Mouse (Mus musculus): Measurements from ENCODE around the gene 1700029P11Rik. TPM values are rescaled to one million over a fixed set of nuclear protein-coding genes. Genes with fewer than 3 reads are reported as not detected.
A peak's percentile ranks its signal among the peaks of the same experiment; 100 is the strongest.

1700029P11Rik gene
- total RNA-seq, 2 experiments from 2014 or later: not detected

DNA sequence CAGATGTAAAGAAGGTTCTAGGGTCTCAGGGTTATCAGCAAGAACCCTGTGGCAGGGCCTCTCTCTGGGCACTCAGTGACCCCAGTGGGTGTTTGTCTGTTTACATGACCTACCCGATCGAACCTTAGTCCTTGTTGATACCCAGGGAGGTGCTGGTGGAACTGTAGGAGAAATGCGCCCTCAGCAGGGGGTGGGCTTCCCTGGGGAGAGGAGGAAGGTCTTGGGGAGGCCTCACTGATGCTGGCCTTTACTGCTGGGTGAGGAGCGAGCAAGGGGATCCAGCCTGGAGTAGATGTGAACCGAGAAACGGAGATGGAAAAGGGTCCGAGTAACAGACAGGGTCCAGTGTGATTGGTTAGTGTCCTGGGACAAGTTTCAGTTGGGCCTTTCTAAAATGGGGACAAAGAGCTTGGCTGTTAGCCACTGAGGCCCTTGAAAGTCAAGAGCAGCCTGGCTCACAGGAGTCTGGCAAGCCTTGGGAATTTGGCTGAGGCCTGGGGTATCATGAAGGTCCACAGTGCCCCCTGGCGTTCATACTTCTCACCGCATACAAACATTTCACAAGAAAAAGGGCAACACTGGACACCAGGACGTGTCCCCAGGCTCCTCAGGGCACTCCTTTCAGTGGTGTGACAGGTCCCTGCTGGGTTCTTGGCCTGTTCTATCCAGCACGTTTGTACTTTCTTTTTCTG is 9.2 kb downstream of the 1700029P11Rik start:
- peak; percentile 86 to 87 for DNase-seq
- intact Hi-C loops (cut with DNase I): loop anchor here (1.0 kb wide), 3 partner anchors 29 to 160 kb away; partner anchors contain the start of gene Pmm1

DNA sequence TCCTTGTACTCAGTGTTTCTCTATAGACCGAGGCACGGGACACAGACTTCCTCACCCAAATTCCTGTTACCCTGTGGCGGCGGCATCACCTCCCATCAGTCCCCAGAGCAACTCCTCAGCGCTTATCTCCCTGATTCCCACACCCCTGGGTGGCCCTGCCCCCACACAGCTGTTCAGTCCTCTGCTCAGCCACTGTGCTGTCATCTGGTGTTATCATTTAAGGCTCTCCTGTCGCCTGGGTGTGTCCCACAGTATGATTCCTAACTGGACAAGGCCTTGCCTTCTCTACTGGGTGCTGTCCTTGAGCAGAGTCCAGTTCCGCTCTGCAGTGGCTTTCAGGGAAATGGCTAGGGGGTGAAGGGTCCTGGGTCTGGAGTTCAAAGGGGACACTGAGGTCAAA is 10.2 kb downstream of the 1700029P11Rik start:
- intact Hi-C loops (cut with DNase I): no loop called here
- peak in 1 of 2 experiments; percentile 14 for DNase-seq

- intact Hi-C loops (cut with DNase I): no loop called here
- no peak for DNase-seq
These were observed 13.7 kb downstream of the 1700029P11Rik start for GRCm38 (mm10) chr15:81993992-81994391.

- intact Hi-C loops (cut with DNase I): no loop called here
- DNase-seq: no peak
These were observed 23.9 kb downstream of the 1700029P11Rik start for GRCm38 (mm10) chr15:82004257-82004656.

GRCm38 (mm10) chr15:82011947-82012346 is 31.6 kb downstream of the 1700029P11Rik start:
- intact Hi-C loops (cut with DNase I): no loop called here
- no peak for DNase-seq

GRCm38 (mm10) chr15:82014745-82015391 is 34.5 kb downstream of the 1700029P11Rik start:
- intact Hi-C loops (cut with DNase I): no loop called here
- no peak for DNase-seq

DNA sequence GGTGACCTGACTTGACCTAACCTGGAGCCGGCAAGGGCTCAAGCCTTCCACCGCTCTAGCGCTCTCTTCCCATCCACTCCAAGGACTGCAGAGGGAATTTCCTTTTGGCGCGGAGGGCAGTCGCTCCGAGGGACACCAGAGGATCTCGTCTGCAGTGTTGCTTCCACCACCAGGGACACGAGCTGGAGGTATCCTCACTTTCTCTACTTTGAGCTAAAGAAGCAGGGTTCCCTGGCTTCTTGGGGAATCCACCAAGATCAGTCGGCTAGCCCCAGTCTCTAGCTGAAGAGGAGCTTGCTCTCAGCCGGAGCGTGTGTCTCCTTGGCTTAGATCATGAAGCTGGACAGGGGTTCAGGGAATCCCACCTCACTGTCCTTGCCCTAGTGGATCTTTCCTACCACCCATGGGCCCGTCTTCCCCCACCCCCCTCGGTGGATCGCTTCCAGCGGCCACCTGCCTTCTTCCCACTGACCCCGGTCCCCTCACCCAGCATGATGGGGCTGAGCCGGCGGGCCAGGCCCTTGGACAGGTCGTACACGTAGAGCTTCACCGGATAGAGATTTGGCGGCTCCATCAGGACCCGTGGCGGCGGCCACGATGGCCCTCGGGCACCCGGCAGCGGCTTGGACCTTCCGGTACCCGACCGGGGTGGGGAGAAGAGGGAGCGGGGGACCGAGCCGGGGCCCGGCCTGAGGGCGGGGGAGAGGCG is 35.2 kb downstream of the 1700029P11Rik start:
- intact Hi-C loops (cut with DNase I): loop anchor here (2.0 kb wide), 1 partner anchor 31 kb away; the partner anchor contains the start of gene Snu13

DNA sequence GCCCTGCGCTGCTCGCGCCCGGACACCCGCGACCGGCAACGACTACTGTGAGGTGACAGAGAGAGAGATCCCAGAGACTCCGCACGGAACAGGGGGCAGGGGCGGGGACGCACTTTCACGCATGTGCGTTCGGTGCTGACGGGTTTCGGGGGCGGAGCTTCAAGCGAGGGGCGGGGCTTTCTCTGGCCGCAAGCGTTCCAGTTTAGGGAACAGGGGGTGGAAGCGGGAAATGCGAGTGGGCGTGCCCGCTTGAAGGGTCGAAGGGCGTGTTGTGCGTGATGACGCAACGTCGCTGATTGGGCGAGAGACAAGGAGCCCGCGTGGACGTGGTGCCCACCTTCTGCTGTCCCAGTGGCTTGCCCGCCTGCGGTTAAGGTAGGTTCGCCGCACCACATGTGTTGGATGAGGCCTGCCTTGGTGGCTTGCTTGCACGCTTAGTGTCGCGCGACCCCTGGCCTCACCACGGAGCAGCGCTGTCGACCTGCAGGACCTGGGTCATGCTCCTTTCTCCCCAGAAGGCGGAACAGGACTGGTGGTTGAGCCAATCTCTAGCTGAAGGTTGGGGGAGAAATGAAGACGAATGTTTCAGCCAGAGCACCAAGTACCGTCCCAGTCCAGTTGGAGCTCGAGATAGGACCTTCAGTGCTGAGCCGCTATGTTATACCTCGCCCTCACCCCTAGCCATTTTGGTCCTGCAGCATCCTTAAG is 35.9 kb downstream of the 1700029P11Rik start:
- intact Hi-C loops (cut with DNase I): loop anchor here (2.0 kb wide), 1 partner anchor 31 kb away; the partner anchor contains the start of gene Snu13
- peak; percentile 100 for DNase-seq

More for the DNA sequence above, 35.2 kb downstream of the 1700029P11Rik start:
- peak; percentile 25 to 35 for DNase-seq

DNA sequence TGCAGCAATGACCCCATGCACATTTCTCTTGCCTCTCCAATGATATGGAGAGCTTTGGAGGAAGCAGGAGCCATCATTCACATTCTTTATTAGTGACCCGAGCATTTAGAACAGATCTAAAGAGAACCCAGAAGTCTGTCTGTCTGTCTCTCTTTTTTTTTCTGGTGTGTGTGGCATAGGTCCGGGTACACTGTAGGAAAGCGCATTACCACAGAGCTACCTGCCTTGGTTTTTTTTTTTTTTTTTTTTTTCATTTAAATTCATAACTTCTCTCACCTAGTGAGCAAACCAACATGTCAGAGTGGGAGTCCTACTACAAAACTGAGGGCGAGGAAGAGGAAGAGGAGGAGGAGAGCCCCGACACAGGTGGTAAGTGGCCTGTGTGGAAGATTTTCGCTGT is 36.5 kb downstream of the 1700029P11Rik start:
- DNase-seq: no peak
- intact Hi-C loops (cut with DNase I): loop anchor here (2.0 kb wide), 1 partner anchor 30 kb away; the partner anchor contains the start of gene Snu13

GRCm38 (mm10) chr15:82017461-82017860 is 37.1 kb downstream of the 1700029P11Rik start:
- DNase-seq: no peak
- intact Hi-C loops (cut with DNase I): loop anchor here (2.0 kb wide), 1 partner anchor 29 kb away; the partner anchor contains the start of gene Snu13

DNA sequence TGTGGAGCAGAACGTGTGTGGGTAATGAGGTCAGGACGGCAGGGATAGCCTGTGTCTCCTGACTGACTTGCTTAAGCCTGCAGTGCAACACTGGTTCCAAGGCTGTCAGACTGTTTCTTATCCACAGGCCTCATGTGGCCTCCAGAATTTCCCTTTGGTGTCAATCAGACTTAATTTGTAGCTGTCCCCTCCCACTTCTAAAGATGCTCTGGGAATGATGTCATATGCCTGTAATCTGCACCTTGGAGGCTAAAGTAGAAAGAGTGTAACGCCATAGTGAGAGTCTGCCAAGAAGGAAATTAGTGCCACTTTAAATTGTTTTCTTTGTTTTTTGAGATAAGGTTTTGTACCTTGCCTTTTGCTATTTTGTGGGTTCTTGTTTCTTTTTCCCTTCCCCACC is 38.9 kb downstream of the 1700029P11Rik start:
- intact Hi-C loops (cut with DNase I): no loop called here
- no peak for DNase-seq

DNA sequence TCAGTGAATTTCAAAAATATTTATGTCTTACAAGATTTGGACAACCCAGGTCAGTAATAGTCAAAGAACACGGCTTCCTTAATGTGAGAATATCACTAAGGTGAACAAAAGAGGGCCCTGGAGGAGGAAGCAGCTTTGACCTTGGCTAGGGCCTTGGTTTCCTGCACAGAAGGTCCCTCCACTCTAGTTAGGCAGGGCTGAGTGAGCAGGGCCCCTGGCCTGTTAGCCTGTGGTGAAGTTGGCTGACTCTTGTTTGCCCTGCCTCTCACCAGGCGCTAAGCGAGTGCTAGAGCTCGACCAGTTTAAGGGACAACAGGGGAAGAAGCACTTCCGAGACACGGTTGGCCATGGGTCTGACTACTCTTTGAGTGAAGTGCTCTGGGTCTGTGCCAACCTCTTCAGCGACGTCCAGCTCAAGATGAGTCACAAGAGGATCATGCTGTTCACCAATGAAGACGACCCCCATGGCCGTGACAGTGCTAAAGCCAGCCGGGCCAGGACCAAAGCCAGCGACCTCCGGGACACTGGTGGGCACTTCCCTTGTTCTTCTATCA is 42.3 kb downstream of the 1700029P11Rik start:
- no peak for DNase-seq
- intact Hi-C loops (cut with DNase I): no loop called here

DNA sequence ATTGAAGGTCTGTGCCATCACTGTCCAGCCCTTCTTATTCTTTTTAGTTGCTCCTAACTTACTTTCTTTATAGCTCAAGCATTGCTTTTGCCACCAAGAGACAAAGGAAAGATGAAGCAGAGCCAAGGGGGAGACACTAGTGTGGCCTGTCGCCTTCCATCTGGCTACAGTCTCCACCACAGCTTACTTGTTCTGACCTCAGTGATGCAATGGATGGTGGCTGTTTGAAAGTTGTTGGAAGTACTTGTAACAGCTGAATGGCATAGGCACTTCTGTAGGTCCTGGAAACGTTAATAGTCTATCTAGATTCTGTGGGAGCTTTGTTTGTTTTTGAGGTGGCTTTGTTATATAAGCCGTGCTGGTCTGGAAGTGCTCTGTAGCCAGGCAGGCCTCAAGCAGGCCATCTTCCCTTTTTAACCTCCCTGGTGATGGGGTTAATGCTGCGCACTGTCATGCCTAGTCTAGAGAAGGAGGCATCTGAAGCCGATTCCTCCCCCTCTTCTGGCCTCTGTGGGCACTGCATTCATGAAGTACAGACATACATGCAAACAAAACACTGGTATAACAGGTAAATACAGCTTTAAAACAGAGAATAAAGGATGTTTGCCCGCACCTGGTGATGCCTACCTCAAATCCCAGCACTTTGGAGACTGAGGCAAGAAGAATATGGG is 43.8 kb downstream of the 1700029P11Rik start:
- intact Hi-C loops (cut with DNase I): no loop called here
- no peak for DNase-seq

DNA sequence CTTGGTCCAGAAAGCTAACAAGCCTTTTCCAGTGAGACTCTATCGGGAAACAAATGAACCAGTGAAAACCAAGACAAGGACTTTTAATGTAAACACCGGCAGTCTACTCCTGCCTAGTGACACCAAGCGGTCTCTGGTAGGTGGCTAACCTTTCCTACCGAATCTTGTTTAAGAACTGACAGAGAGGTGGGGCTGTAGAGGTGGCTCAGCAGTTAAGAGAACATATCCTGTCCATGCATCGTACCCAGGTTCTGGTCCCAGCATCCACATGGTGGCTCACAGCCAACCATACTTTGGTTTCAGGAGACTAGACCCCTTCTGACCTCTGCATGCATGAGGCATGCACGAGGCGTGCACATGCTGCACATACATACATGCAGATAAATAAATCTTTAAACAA is 46.9 kb downstream of the 1700029P11Rik start:
- intact Hi-C loops (cut with DNase I): no loop called here
- DNase-seq: no peak

DNA sequence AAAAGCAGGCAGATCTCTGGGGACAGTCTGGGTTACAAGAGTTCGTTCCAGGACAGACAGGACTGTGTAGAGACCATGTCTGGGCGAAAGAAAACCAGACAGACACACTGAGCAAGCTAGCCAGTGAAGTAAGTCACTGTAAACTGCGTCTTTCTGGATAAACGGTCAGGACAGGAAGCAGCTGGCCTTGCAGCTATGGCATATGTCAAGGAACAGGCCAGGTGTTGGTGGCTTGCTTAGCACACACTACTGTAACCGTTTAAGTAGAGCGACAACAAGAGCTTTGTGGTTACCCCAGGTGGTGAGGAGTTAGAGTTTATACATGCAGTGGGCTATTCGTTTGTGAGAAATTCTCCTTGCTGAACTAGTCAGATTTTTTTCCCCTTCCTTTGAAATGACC is 47.4 kb downstream of the 1700029P11Rik start:
- intact Hi-C loops (cut with DNase I): no loop called here
- DNase-seq: no peak

Other genes with a start within 250 kb of the 1700029P11Rik start
- gene Zc3h7b, start 235.5 kb upstream of the 1700029P11Rik start, total RNA-seq (2021): 10 to 100 TPM; 73.7 to 73.9 TPM
- 10 to 100 TPM; 24.9 to 25.1 TPM for gene Rangap1, start 235.0 kb upstream of the 1700029P11Rik start, total RNA-seq (2021)
- 100 to 1,000 TPM; 123 to 132 TPM for gene Tef, start 178.1 kb upstream of the 1700029P11Rik start, total RNA-seq (2021)
- 100 to 1,000 TPM in 1 of 2 experiments, 10 to 100 TPM in 1; 74.9 to 130 TPM for gene Tob2, start 121.7 kb upstream of the 1700029P11Rik start, total RNA-seq (2021)
- gene Phf5a, start 108.6 kb upstream of the 1700029P11Rik start, total RNA-seq (2021): 10 to 100 TPM; 35.0 to 39.8 TPM
- gene Aco2, start 108.2 kb upstream of the 1700029P11Rik start, total RNA-seq (2021): 1,000 to 10,000 TPM; 2,177 to 2,250 TPM
- 10 to 100 TPM in 1 of 2 experiments, 1 to 10 TPM in 1; 9.0 to 10.6 TPM for gene Polr3h, start 54.3 kb upstream of the 1700029P11Rik start, total RNA-seq (2021)
- 10 to 100 TPM; 72.5 to 86.4 TPM for gene Csdc2, start 43.8 kb upstream of the 1700029P11Rik start, total RNA-seq (2021)
- gene Pmm1, start 19.6 kb upstream of the 1700029P11Rik start, total RNA-seq (2021): 10 to 100 TPM; 24.8 to 26.0 TPM
- 10 to 100 TPM; 25.0 to 26.5 TPM for gene Xrcc6, start 7.3 kb downstream of the 1700029P11Rik start, total RNA-seq (2021)
- 10 to 100 TPM; 26.9 to 30.9 TPM for gene Desi1, start 53.3 kb downstream of the 1700029P11Rik start, total RNA-seq (2021)
- 10 to 100 TPM; 51.0 to 55.2 TPM for gene Snu13, start 67.1 kb downstream of the 1700029P11Rik start, total RNA-seq (2021)
- gene 4930407I10Rik, start 78.6 kb downstream of the 1700029P11Rik start, total RNA-seq (2021): not detected
- not detected for gene Mei1, start 89.5 kb downstream of the 1700029P11Rik start, total RNA-seq (2021)
- 1 to 10 TPM; 3.4 to 5.6 TPM for gene Ccdc134, start 147.4 kb downstream of the 1700029P11Rik start, total RNA-seq (2021)
- 10 to 100 TPM; 17.4 to 19.5 TPM for gene Srebf2, start 166.6 kb downstream of the 1700029P11Rik start, total RNA-seq (2021)
- gene Shisa8, start 232.3 kb downstream of the 1700029P11Rik start, total RNA-seq (2021): under 1 TPM; 0.14 to 0.19 TPM
- gene Tnfrsf13c, start 243.8 kb downstream of the 1700029P11Rik start, total RNA-seq (2021): under 1 TPM; 0.28 to 0.30 TPM